Mouse (Mus musculus) forebrain, postnatal 0 days (tissue): Measurements from ENCODE around the gene 4930519G04Rik. TPM values are rescaled to one million over a fixed set of nuclear protein-coding genes. Genes with fewer than 3 reads are reported as not detected.
"Not testable (repeated sequence)": the region's sequence is repeated elsewhere in the genome, so short reads cannot be mapped to it uniquely, and the experiment has no call there.

Experiments used
- ATAC-seq: fragments of 200-750 bp; cut with Nextera tagmentation; 2 replicates; pipeline ENCODE4 v1.8.0; 2017; ENCODE audit warnings: mild to moderate bottlenecking, moderate library complexity
- DNase-seq: peaks from one replicate; pipeline ENCODE4 v3.0.0-alpha.2; 2015
- H3K27ac ChIP-seq: fragments of 300-500 bp; sonication (generic); 2 replicates; pipeline ENCODE4 v1.5.1; 2014; ENCODE audit warnings: low read depth, mild to moderate bottlenecking, antibody characterized with exemption, low read length, moderate library complexity, mixed read lengths
- H3K27me3 ChIP-seq: fragments of 300-500 bp; sonication (generic); 2 replicates; pipeline ENCODE4 v1.6.1; 2014; ENCODE audit warnings: mild to moderate bottlenecking, low read length, mixed read lengths; ENCODE audit not compliant: insufficient read depth
- H3K36me3 ChIP-seq: fragments of 300-500 bp; sonication (generic); 2 replicates; pipeline ENCODE4 v1.6.1; 2014; ENCODE audit warnings: mild to moderate bottlenecking, moderate library complexity; ENCODE audit not compliant: insufficient read depth
- H3K4me1 ChIP-seq: fragments of 300-500 bp; sonication (generic); 2 replicates; pipeline ENCODE4 v1.6.1; 2014; ENCODE audit warnings: antibody characterized with exemption; ENCODE audit not compliant: insufficient read depth
- H3K4me2 ChIP-seq: fragments of 300-500 bp; sonication (generic); 2 replicates; pipeline ENCODE4 v1.6.1; 2014; ENCODE audit warnings: low read depth, mild to moderate bottlenecking, moderate library complexity
- H3K4me3 ChIP-seq: fragments of 300-500 bp; sonication (generic); 2 replicates; pipeline ENCODE4 v1.5.1; 2014; ENCODE audit warnings: low read depth, low read length, mixed read lengths
- H3K9ac ChIP-seq: fragments of 300-500 bp; sonication (generic); 2 replicates; pipeline ENCODE4 v1.6.1; 2014; ENCODE audit warnings: mild to moderate bottlenecking
- H3K9me3 ChIP-seq: fragments of 300-500 bp; sonication (generic); 2 replicates; pipeline ENCODE4 v1.6.1; 2016; ENCODE audit warnings: low read length
- CTCF ChIP-seq: sonication (generic); IDR thresholded peaks from 2 replicates; pipeline ENCODE4 v1.5.1; 2016; ENCODE audit warnings: antibody characterized with exemption, control low read depth, low read depth
- WGBS: fragments of 180-500 bp; shearing (Covaris S2); extraction: QIAGEN DNeasy Blood & Tissue Kit; methylation state at CpG from one replicate; pipeline ENCODE4 v1.1.7; 2014; 5-methylcytosine and 5-hydroxymethylcytosine counted together
- polyA plus RNA-seq: library from polyadenylated mRNA; unstranded; fragments of >200 nt; fragmentation: Nextera tagmentation; extraction: Ambion mirVana; gene quantifications from 2 replicates; pipeline ENCODE4 v1.2.1, GENCODE M21; 2015
- total RNA-seq: library from RNA; depleted of rRNA; stranded (reverse); fragments of >200 nt; gene quantifications from 2 replicates; pipeline ENCODE4 v1.2.3, GENCODE M21; 2014

Gene 4930519G04Rik
- total and polyA plus RNA-seq, 2 experiments from 2014 or later, result not detected

- DNase-seq (peak; percentile 93), ATAC-seq (peak; percentile 95)
- H3K27me3 ChIP-seq, result no peaks in the 10 kb centered on the region
- H3K4me2 ChIP-seq, result peak within 1 kb of the TSS; percentile 59
- H3K36me3 ChIP-seq, result no peaks in the 10 kb centered on the region
- no peaks in the 10 kb centered on the region for H3K9me3 ChIP-seq
- peak within 1 kb of the TSS; percentile 80 for H3K4me3 ChIP-seq
- peak within 1 kb of the TSS; percentile 76 for H3K9ac ChIP-seq
- peak within 1 kb of the TSS; percentile 86 for H3K27ac ChIP-seq
- WGBS, result 9% methylated on average over 53 of the region's 53 CpGs
- no peak for TF ChIP-seq CTCF
- H3K4me1 ChIP-seq, result no peaks in the 10 kb centered on the region
Observed at GRCm38 (mm10) chr5:114822796-114823688, 30.4 kb upstream of the 4930519G04Rik start, which contains the start of gene 1500011B03Rik. Gene 1500011B03Rik (minus strand): TSS chr5:114823468.

DNA sequence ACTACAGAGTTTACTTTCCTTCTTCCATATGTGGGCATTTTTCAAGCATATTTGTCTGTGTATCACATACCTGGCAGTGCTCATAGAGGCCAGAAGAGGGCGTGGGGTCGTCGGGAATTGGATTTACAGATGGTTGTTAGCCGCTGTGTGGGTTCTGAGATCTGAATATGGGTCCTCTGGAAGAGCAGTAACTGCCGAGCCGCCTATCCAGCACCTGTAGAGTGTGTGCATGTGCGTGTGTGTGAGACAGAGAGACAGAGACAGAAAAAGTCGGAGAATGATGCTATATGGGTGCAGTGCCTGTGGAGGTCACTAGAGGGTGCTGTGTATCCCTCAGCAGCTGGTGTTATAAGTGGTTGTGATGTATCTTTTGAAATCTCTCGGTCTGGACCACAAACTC lies 29.3 kb upstream of the 4930519G04Rik start:
- DNase-seq (peak; percentile 76), ATAC-seq (no peak)
- Histone ChIP-seq H3K36me3 (no peaks in the 10 kb centered on the region), H3K9me3 (no peaks in the 10 kb centered on the region), H3K9ac (no peak overlapping the region), H3K4me1 (no peaks in the 10 kb centered on the region), H3K27ac (peak overlapping the region; percentile 35; the same call in 1 of the 2 replicates), H3K4me3 (no peak overlapping the region), H3K27me3 (no peaks in the 10 kb centered on the region), H3K4me2 (peak overlapping the region; percentile 59; the same call in 1 of the 2 replicates)
- 16% methylated on average over 9 of the region's 9 CpGs for WGBS
- peak; percentile 76 for TF ChIP-seq CTCF

GRCm38 (mm10) chr5:114825978-114826691 lies 27.3 kb upstream of the 4930519G04Rik start:
- Histone ChIP-seq H3K4me3 (peak overlapping the region; percentile 22), H3K9ac (peak overlapping the region; percentile 28; the same call in 1 of the 2 replicates), H3K27me3 (no peaks in the 10 kb centered on the region), H3K9me3 (no peaks in the 10 kb centered on the region), H3K4me1 (no peaks in the 10 kb centered on the region), H3K27ac (peak overlapping the region; percentile 72), H3K4me2 (peak overlapping the region; percentile 45), H3K36me3 (no peaks in the 10 kb centered on the region)
- WGBS, result 12% methylated on average over 27 of the region's 27 CpGs
- ATAC-seq (peak; percentile 72), DNase-seq (peak; percentile 87)
- peak; percentile 50 for TF ChIP-seq CTCF

DNA sequence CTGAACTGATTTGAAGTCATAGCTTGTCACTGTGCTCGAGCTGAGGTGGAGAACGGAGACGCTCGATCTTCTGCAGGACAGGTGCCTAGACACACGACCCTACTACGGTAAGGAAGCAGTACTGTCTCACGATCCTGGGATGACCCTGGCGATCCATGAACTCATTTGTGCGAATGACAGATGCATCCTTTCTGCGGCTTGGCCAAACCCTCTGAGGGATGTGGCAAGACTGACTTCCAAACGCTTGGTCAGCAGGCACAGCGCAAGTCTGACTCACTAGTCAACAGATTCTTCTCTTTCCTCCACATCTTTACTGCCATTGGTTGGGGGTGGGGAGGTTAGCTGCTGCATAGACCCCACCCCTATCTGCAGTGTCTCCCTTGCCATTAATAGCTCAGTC lies 26.0 kb upstream of the 4930519G04Rik start:
- TF ChIP-seq CTCF, result no peak
- WGBS, result 94% methylated on average over 12 of the region's 12 CpGs
- Histone ChIP-seq H3K27ac (no peak overlapping the region), H3K4me3 (no peak overlapping the region), H3K9ac (no peak overlapping the region), H3K36me3 (no peaks in the 10 kb centered on the region), H3K27me3 (no peaks in the 10 kb centered on the region), H3K4me2 (no peak overlapping the region), H3K4me1 (no peaks in the 10 kb centered on the region), H3K9me3 (no peaks in the 10 kb centered on the region)
- no peak for ATAC-seq
- DNase-seq, result no peak

DNA sequence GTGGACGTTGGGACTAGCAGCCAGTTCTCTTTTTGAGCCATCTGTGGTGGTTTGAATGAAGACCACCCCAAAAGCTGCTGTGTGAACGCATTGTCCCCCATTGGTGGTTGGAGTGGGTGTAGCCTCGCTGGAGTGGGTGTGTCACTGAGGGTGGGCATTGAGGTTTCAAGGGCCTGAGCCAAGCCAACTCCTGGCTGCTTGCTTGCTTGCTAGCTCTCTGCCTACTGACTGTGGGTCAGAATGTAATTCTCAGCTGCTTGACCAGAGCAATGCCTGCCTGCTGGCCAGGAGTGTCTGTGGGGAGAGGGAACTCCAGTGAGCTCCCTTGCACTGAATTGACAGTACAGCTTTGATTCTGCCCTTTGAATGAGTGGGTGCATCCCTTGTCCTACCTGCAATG lies 23.7 kb upstream of the 4930519G04Rik start:
- H3K4me3 ChIP-seq, result no peak overlapping the region
- no peaks in the 10 kb centered on the region for H3K36me3 ChIP-seq
- no peaks in the 10 kb centered on the region for H3K4me1 ChIP-seq
- no peak overlapping the region for H3K4me2 ChIP-seq
- 67% methylated on average over 3 of the region's 3 CpGs for WGBS
- TF ChIP-seq CTCF, result no peak
- no peak overlapping the region for H3K9ac ChIP-seq
- no peak for DNase-seq
- ATAC-seq, result no peak
- no peak overlapping the region for H3K27ac ChIP-seq
- no peaks in the 10 kb centered on the region for H3K27me3 ChIP-seq
- H3K9me3 ChIP-seq, result no peaks in the 10 kb centered on the region

GRCm38 (mm10) chr5:114836886-114837285 lies 16.6 kb upstream of the 4930519G04Rik start:
- 65% methylated on average over 12 of the region's 12 CpGs for WGBS
- no peak overlapping the region for H3K27ac ChIP-seq
- DNase-seq (no peak), ATAC-seq (no peak)
- H3K9ac ChIP-seq, result no peak overlapping the region
- H3K4me2 ChIP-seq, result no peak overlapping the region
- H3K36me3 ChIP-seq, result no peaks in the 10 kb centered on the region
- no peaks in the 10 kb centered on the region for H3K4me1 ChIP-seq
- H3K9me3 ChIP-seq, result no peaks in the 10 kb centered on the region
- no peak for TF ChIP-seq CTCF
- no peak overlapping the region for H3K4me3 ChIP-seq
- no peaks in the 10 kb centered on the region for H3K27me3 ChIP-seq

DNA sequence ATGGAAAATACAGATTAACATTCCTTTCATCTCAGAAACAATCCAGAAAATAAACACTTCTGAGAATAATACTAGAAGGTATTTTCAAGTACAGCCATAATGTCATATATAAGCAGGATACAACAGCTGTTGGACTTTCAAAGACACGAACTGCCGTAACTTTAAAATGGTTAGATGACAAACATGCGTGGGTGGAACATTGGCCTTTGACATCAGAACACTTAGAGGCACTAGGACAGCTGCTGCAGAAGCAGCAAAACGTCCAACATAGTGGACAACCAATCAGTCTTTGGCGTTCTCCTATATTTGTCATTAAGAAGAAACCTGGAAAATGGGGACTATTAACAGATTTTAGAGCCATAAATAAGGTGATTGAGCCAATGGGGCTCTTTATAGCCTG lies 13.0 kb upstream of the 4930519G04Rik start:
- H3K27ac ChIP-seq, H3K9ac ChIP-seq, H3K4me1 ChIP-seq, H3K4me3 ChIP-seq, H3K36me3 ChIP-seq, ATAC-seq, DNase-seq, H3K9me3 ChIP-seq, H3K27me3 ChIP-seq, H3K4me2 ChIP-seq: not testable (repeated sequence)
- WGBS, result 82% methylated on average over 5 of the region's 5 CpGs

- not testable (repeated sequence) for H3K4me3 ChIP-seq, ATAC-seq, H3K4me1 ChIP-seq, H3K9me3 ChIP-seq, H3K4me2 ChIP-seq, H3K27ac ChIP-seq, H3K36me3 ChIP-seq, H3K27me3 ChIP-seq, H3K9ac ChIP-seq
- DNase-seq, result peak; percentile 20
- 43% methylated on average over 3 of the region's 3 CpGs for WGBS
Observed at GRCm38 (mm10) chr5:114842155-114842554, 11.3 kb upstream of the 4930519G04Rik start.
